Mouse (Mus musculus): ENCODE data around the gene Pla2g15. TPM values are rescaled to one million over a fixed set of nuclear protein-coding genes. Genes with fewer than 3 reads are reported as not detected.
"Not testable (repeated sequence)": the region's sequence is repeated elsewhere in the genome, so short reads cannot be mapped to it uniquely, and the experiment has no call there.

The Pla2g15 gene
- polyA plus RNA-seq, 1 experiment = 2.6 TPM

- TF ChIP-seq CTCF (IDR thresholded peaks at IDR 0.05; ENCODE audit: extremely low read depth, insufficient read length, insufficient replicate concordance, low read depth, low read length) (no peak), POLR2A (IDR thresholded peaks at IDR 0.05; ENCODE audit: low read depth, low read length) (no peak)
- H3K27me3 ChIP-seq (ENCODE audit: control insufficient read depth, insufficient read depth, low read length) = no peaks in the 10 kb centered on the region
- 14% methylated on average over 1 of the region's 1 CpGs for WGBS
- peaks cover 38% of the 10 kb centered on the region for H3K36me3 ChIP-seq (ENCODE audit: control insufficient read depth, insufficient read depth, low read length)
- no peak overlapping the region for H3K4me3 ChIP-seq (ENCODE audit: low read depth, low read length)
- H3K27ac ChIP-seq (ENCODE audit: insufficient read depth, low read depth, low read length) = no peak overlapping the region
- no peaks in the 10 kb centered on the region for H3K4me1 ChIP-seq (ENCODE audit: control insufficient read depth, insufficient read depth, insufficient read length, low read length)
These were observed 48.5 kb downstream of the Pla2g15 start for GRCm38 (mm10) chr8:106198741-106199140.

DNA sequence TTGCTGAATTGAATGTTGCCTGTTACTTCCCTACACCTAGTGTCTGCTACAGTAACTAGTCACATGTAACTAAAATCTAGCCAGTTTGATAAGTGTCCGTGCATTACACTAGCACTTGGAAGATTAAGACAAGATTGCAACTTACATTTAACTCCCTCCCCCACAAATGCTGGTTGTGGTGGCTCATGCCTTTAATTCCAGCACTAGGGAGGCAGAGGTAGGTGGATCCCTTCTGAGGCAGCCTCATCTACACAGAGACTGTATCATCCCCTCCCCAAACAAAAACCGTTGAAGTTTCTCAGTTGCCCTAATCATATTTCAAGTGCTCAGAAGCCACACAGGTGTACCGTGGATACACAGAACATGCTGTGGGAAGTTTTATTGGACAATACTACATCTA, 49.4 kb downstream of the Pla2g15 start:
- not testable (repeated sequence) for H3K4me3 ChIP-seq (ENCODE audit: low read depth, low read length); H3K27ac ChIP-seq (ENCODE audit: insufficient read depth, low read depth, low read length); H3K27me3 ChIP-seq (ENCODE audit: control insufficient read depth, insufficient read depth, low read length); H3K4me1 ChIP-seq (ENCODE audit: control insufficient read depth, insufficient read depth, insufficient read length, low read length)
- peaks cover 43% of the 10 kb centered on the region for H3K36me3 ChIP-seq (ENCODE audit: control insufficient read depth, insufficient read depth, low read length)
- WGBS = 79% methylated on average over 3 of the region's 3 CpGs

- Histone ChIP-seq H3K4me3 (ENCODE audit: low read depth, low read length) (peak overlapping the region; percentile 91), H3K36me3 (ENCODE audit: control insufficient read depth, insufficient read depth, low read length) (peaks cover 16% of the 10 kb centered on the region), H3K27me3 (ENCODE audit: control insufficient read depth, insufficient read depth, low read length) (no peaks in the 10 kb centered on the region), H3K27ac (ENCODE audit: insufficient read depth, low read depth, low read length) (peak overlapping the region; percentile 70), H3K4me1 (ENCODE audit: control insufficient read depth, insufficient read depth, insufficient read length, low read length) (peaks cover 3% of the 10 kb centered on the region; the same call in 1 of the 2 replicates)
- WGBS = under 1% methylated on average over 35 of the region's 35 CpGs
- TF ChIP-seq POLR2A (IDR thresholded peaks at IDR 0.05; ENCODE audit: low read depth, low read length) (no peak), CTCF (IDR thresholded peaks at IDR 0.05; ENCODE audit: extremely low read depth, insufficient read length, insufficient replicate concordance, low read depth, low read length) (no peak)
These were observed 60.0 kb downstream of the Pla2g15 start for GRCm38 (mm10) chr8:106210035-106210731.

- H3K36me3 ChIP-seq (ENCODE audit: control insufficient read depth, insufficient read depth, low read length) = peaks cover 11% of the 10 kb centered on the region
- WGBS = under 1% methylated on average over 52 of the region's 52 CpGs
- H3K4me1 ChIP-seq (ENCODE audit: control insufficient read depth, insufficient read depth, insufficient read length, low read length) = peaks cover 3% of the 10 kb centered on the region; the same call in 1 of the 2 replicates
- peak within 1 kb of the TSS; percentile 91 for H3K4me3 ChIP-seq (ENCODE audit: low read depth, low read length)
- H3K27ac ChIP-seq (ENCODE audit: insufficient read depth, low read depth, low read length) = peak within 1 kb of the TSS; percentile 70
- TF ChIP-seq POLR2A (IDR thresholded peaks at IDR 0.05; ENCODE audit: low read depth, low read length) (peak; percentile 91), CTCF (IDR thresholded peaks at IDR 0.05; ENCODE audit: extremely low read depth, insufficient read length, insufficient replicate concordance, low read depth, low read length) (no peak)
- H3K27me3 ChIP-seq (ENCODE audit: control insufficient read depth, insufficient read depth, low read length) = no peaks in the 10 kb centered on the region
These were observed 60.7 kb downstream of the Pla2g15 start, which contains the start of the genes Slc7a6os and Prmt7 for GRCm38 (mm10) chr8:106210821-106211345. Gene Slc7a6os, minus strand, starts transcription at chr8:106210935. Gene Prmt7, plus strand, starts transcription at chr8:106210936.

- Histone ChIP-seq H3K27me3 (ENCODE audit: control insufficient read depth, insufficient read depth, low read length) (no peaks in the 10 kb centered on the region), H3K4me3 (ENCODE audit: low read depth, low read length) (peak overlapping the region; percentile 91), H3K36me3 (ENCODE audit: control insufficient read depth, insufficient read depth, low read length) (peaks cover 11% of the 10 kb centered on the region), H3K27ac (ENCODE audit: insufficient read depth, low read depth, low read length) (peak overlapping the region; percentile 4; the same call in 1 of the 2 replicates), H3K4me1 (ENCODE audit: control insufficient read depth, insufficient read depth, insufficient read length, low read length) (peaks cover 3% of the 10 kb centered on the region; the same call in 1 of the 2 replicates)
- 2% methylated on average over 13 of the region's 13 CpGs for WGBS
- no peak for TF ChIP-seq POLR2A (IDR thresholded peaks at IDR 0.05; ENCODE audit: low read depth, low read length)
- no peak for TF ChIP-seq CTCF (IDR thresholded peaks at IDR 0.05; ENCODE audit: extremely low read depth, insufficient read length, insufficient replicate concordance, low read depth, low read length)
These were observed 61.2 kb downstream of the Pla2g15 start for GRCm38 (mm10) chr8:106211421-106211820.

- peaks cover 3% of the 10 kb centered on the region; the same call in 1 of the 2 replicates for H3K4me1 ChIP-seq (ENCODE audit: control insufficient read depth, insufficient read depth, insufficient read length, low read length)
- TF ChIP-seq CTCF (IDR thresholded peaks at IDR 0.05; ENCODE audit: extremely low read depth, insufficient read length, insufficient replicate concordance, low read depth, low read length) (no peak), POLR2A (IDR thresholded peaks at IDR 0.05; ENCODE audit: low read depth, low read length) (no peak)
- WGBS = 96% methylated on average over 3 of the region's 3 CpGs
- H3K36me3 ChIP-seq (ENCODE audit: control insufficient read depth, insufficient read depth, low read length) = peaks cover 7% of the 10 kb centered on the region
- H3K27ac ChIP-seq (ENCODE audit: insufficient read depth, low read depth, low read length) = no peak overlapping the region
- H3K4me3 ChIP-seq (ENCODE audit: low read depth, low read length) = no peak overlapping the region
- no peaks in the 10 kb centered on the region for H3K27me3 ChIP-seq (ENCODE audit: control insufficient read depth, insufficient read depth, low read length)
These were observed 63.8 kb downstream of the Pla2g15 start for GRCm38 (mm10) chr8:106213959-106214358.

Other genes starting within 250 kb of the Pla2g15 start
- 10.2 and 20.2 TPM in 2 replicates for gene Pskh1, start 250.0 kb upstream of the Pla2g15 start, polyA plus RNA-seq (2012; rRNA removed)
- 32.5 and 17,898 TPM in 2 replicates for gene Ctrl, start 216.5 kb upstream of the Pla2g15 start, polyA plus RNA-seq (2012; rRNA removed)
- 503 and 1,032 TPM in 2 replicates for gene Psmb10, start 212.0 kb upstream of the Pla2g15 start, polyA plus RNA-seq (2012; rRNA removed)
- 0.72 and 2.6 TPM in 2 replicates for gene Lcat, start 207.0 kb upstream of the Pla2g15 start, polyA plus RNA-seq (2012; rRNA removed)
- gene Slc12a4, start 184.3 kb upstream of the Pla2g15 start, polyA plus RNA-seq (2012; rRNA removed) = 6.8 and 8.9 TPM in 2 replicates
- 0.05 and 0.06 TPM in 2 replicates for gene Dpep3, start 171.0 kb upstream of the Pla2g15 start, polyA plus RNA-seq (2012; rRNA removed)
- gene Dus2, start 159.1 kb upstream of the Pla2g15 start, polyA plus RNA-seq (2012; rRNA removed) = 2.5 and 5.2 TPM in 2 replicates
- not detected in 2 replicates for gene Dpep2nb, start 144.4 kb upstream of the Pla2g15 start, polyA plus RNA-seq (2012; rRNA removed)
- 5.2 and 6.6 TPM in 2 replicates for gene Ddx28, start 138.5 kb upstream of the Pla2g15 start, polyA plus RNA-seq (2012; rRNA removed)
- gene Nfatc3, start 91.6 kb upstream of the Pla2g15 start, polyA plus RNA-seq (2012; rRNA removed) = 7.0 and 17.0 TPM in 2 replicates
- 27.5 and 30.9 TPM in 2 replicates for gene Esrp2, start 13.4 kb upstream of the Pla2g15 start, polyA plus RNA-seq (2012; rRNA removed)
- 5.3 and 6.2 TPM in 2 replicates for gene Slc7a6, start 18.5 kb downstream of the Pla2g15 start, polyA plus RNA-seq (2012; rRNA removed)
- gene Slc7a6os, start 60.5 kb downstream of the Pla2g15 start, polyA plus RNA-seq (2012; rRNA removed) = 16.1 and 17.6 TPM in 2 replicates
- 7.8 and 11.9 TPM in 2 replicates for gene Prmt7, start 60.5 kb downstream of the Pla2g15 start, polyA plus RNA-seq (2012; rRNA removed)
- 37.5 and 73.6 TPM in 2 replicates for gene Smpd3, start 187.6 kb downstream of the Pla2g15 start, polyA plus RNA-seq (2012; rRNA removed)